Mouse (Mus musculus) layer of hippocampus, adult 8-10 months (tissue): ENCODE measurements at regions not wholly inside any gene's neighbourhood (a gene's known extent, or its start where the extent isn't known, plus 50 kb on each side); places are given as distances from the start of the nearest gene placed in this dataset.

Experiments used
- DNase-seq, 2 experiments: peaks; one replicate each; pipeline ENCODE4 v3.0.0; 2022; ENCODE audit warnings: low spot score in 2 of 2

- no peak for DNase-seq
Measured at GRCm38 (mm10) chr15:57543985-57544384, 66.6 kb upstream of the Slc22a22 start.

GRCm38 (mm10) chr15:57542630-57543029 lies 65.2 kb upstream of the Slc22a22 start:
- DNase-seq, result no peak

- no peak for DNase-seq
Measured at GRCm38 (mm10) chr15:57535514-57535913, 58.1 kb upstream of the Slc22a22 start.
